Mouse (Mus musculus) stomach, postnatal 0 days (tissue): ENCODE results near the gene Ogdh. TPM values are rescaled to one million over a fixed set of nuclear protein-coding genes. Genes with fewer than 3 reads are reported as not detected.

Experiments
- ATAC-seq: fragments of 200-750 bp; cut with Nextera tagmentation; 2 replicates; pipeline ENCODE4 v1.8.0; 2017; ENCODE audit not compliant: low FRiP score, low TSS enrichment
- DNase-seq: peaks from one replicate; pipeline ENCODE4 v3.0.0-alpha.2; 2016; ENCODE audit warnings: low spot score
- H3K27ac ChIP-seq: fragments of 300-500 bp; sonication (generic); replicated peaks from 2 replicates; pipeline ENCODE4 v1.5.1; 2014; ENCODE audit warnings: mild to moderate bottlenecking, control low read depth
- H3K27me3 ChIP-seq: fragments of 300-500 bp; sonication (generic); 2 replicates; pipeline ENCODE4 v1.6.1; 2014; ENCODE audit warnings: low read length; ENCODE audit not compliant: control insufficient read depth, insufficient read depth
- H3K36me3 ChIP-seq: fragments of 300-500 bp; sonication (generic); 2 replicates; pipeline ENCODE4 v1.6.1; 2014; ENCODE audit warnings: low read length, mixed read lengths; ENCODE audit not compliant: control insufficient read depth, insufficient read depth
- H3K4me1 ChIP-seq: fragments of 300-500 bp; sonication (generic); replicated peaks from 2 replicates; pipeline ENCODE4 v1.6.1; 2014; ENCODE audit warnings: antibody characterized with exemption; ENCODE audit not compliant: control insufficient read depth, insufficient read depth
- H3K4me2 ChIP-seq: fragments of 300-500 bp; sonication (generic); replicated peaks from 2 replicates; pipeline ENCODE4 v1.6.1; 2014; ENCODE audit warnings: low read depth, mild to moderate bottlenecking, control low read depth, moderate library complexity
- H3K4me3 ChIP-seq: fragments of 300-500 bp; sonication (generic); 2 replicates; pipeline ENCODE4 v1.5.1; 2014; ENCODE audit warnings: low read depth, low read length, control low read depth
- H3K9ac ChIP-seq: fragments of 300-500 bp; sonication (generic); 2 replicates; pipeline ENCODE4 v1.6.1; 2014; ENCODE audit warnings: mild to moderate bottlenecking, low read length, control low read depth, mixed read lengths
- H3K9me3 ChIP-seq: fragments of 300-500 bp; sonication (generic); 2 replicates; pipeline ENCODE4 v1.6.1; 2016; ENCODE audit warnings: low read length; ENCODE audit not compliant: control insufficient read depth
- CTCF ChIP-seq: IDR thresholded peaks from 2 replicates; pipeline ENCODE4 v1.5.1; 2016; ENCODE audit warnings: antibody characterized with exemption, low read depth, mild to moderate bottlenecking, moderate library complexity
- EP300 ChIP-seq: optimal IDR thresholded peaks from 2 replicates; pipeline ENCODE3; 2016; ENCODE audit warnings: antibody characterized with exemption
- WGBS: fragments of 180-500 bp; shearing (Covaris S2); extraction: QIAGEN DNeasy Blood & Tissue Kit; methylation state at CpG from one replicate; pipeline ENCODE4 v1.1.7; 2014; 5-methylcytosine and 5-hydroxymethylcytosine counted together
- polyA plus RNA-seq: library from polyadenylated mRNA; unstranded; fragments of >200 nt; fragmentation: Nextera tagmentation; extraction: Ambion mirVana; gene quantifications from 2 replicates; pipeline ENCODE4 v1.2.1, GENCODE M21; 2015

The Ogdh gene
- polyA plus RNA-seq, 1 experiment from 2014 or later = 82.3 TPM

DNA sequence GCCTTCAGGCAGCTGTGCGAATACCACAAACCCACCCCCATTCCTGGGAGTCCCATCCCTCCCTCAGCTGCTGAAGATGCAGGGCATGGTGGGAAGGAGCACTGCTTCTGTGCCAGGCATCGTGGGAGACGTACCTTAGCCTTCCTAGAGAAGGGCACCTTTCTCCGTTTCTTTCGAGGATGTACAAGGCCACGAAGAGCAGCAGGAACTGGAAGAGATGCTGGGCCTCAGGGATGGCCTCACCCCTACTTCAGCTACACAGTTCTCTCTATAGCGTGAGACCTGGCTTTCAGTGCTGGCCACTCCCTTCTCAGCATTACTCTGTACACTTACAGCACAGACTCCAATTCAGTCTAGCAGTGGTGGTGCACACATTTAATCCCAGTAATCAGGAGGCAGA lies 32.0 kb upstream of the Ogdh start:
- DNase-seq (no peak), ATAC-seq (no peak)
- 93% methylated on average over 7 of the region's 7 CpGs for WGBS
- Histone ChIP-seq H3K27ac (no peak overlapping the region), H3K4me3 (no peak overlapping the region), H3K36me3 (peaks cover 38% of the 10 kb centered on the region), H3K9ac (no peak overlapping the region), H3K9me3 (no peaks in the 10 kb centered on the region), H3K27me3 (no peaks in the 10 kb centered on the region), H3K4me2 (no peak overlapping the region), H3K4me1 (no peaks in the 10 kb centered on the region)
- no peak for TF ChIP-seq CTCF

GRCm38 (mm10) chr11:6261434-6262082 lies 29.9 kb upstream of the Ogdh start:
- peak; percentile 34; the same call in 1 of the 2 replicates for ATAC-seq
- no peaks in the 10 kb centered on the region for H3K9me3 ChIP-seq
- no peak overlapping the region for H3K27ac ChIP-seq
- DNase-seq = peak; percentile 83
- no peaks in the 10 kb centered on the region for H3K27me3 ChIP-seq
- no peak overlapping the region for H3K4me3 ChIP-seq
- H3K9ac ChIP-seq = no peak overlapping the region
- 77% methylated on average over 10 of the region's 10 CpGs for WGBS
- peaks cover 51% of the 10 kb centered on the region for H3K36me3 ChIP-seq
- TF ChIP-seq EP300 (no peak), CTCF (peak; percentile 97)
- no peak overlapping the region for H3K4me2 ChIP-seq
- no peaks in the 10 kb centered on the region for H3K4me1 ChIP-seq

GRCm38 (mm10) chr11:6266621-6267020 lies 24.8 kb upstream of the Ogdh start:
- H3K4me3 ChIP-seq = peak overlapping the region; percentile 82
- 63% methylated on average over 9 of the region's 9 CpGs for WGBS
- peak overlapping the region; percentile 86 for H3K9ac ChIP-seq
- DNase-seq (no peak), ATAC-seq (no peak)
- no peak overlapping the region for H3K27ac ChIP-seq
- no peaks in the 10 kb centered on the region for H3K9me3 ChIP-seq
- H3K4me2 ChIP-seq = peak overlapping the region; percentile 86
- peaks cover 3% of the 10 kb centered on the region; the same call in 1 of the 2 replicates for H3K4me1 ChIP-seq
- H3K27me3 ChIP-seq = no peaks in the 10 kb centered on the region
- peaks cover 35% of the 10 kb centered on the region for H3K36me3 ChIP-seq
- TF ChIP-seq CTCF (no peak), EP300 (no peak)

GRCm38 (mm10) chr11:6267320-6268254 lies 23.8 kb upstream of the Ogdh start, which contains the start of gene Ddx56:
Gene Ddx56 (minus strand): TSS chr11:6267772.
- ATAC-seq = peak; percentile 97
- peak; percentile 92 for DNase-seq
- no peak for TF ChIP-seq EP300
- TF ChIP-seq CTCF = no peak
- peaks cover 3% of the 10 kb centered on the region; the same call in 1 of the 2 replicates for H3K4me1 ChIP-seq
- H3K9me3 ChIP-seq = no peaks in the 10 kb centered on the region
- peak within 1 kb of the TSS; percentile 82 for H3K4me3 ChIP-seq
- H3K4me2 ChIP-seq = peak within 1 kb of the TSS; percentile 86
- H3K27me3 ChIP-seq = no peaks in the 10 kb centered on the region
- H3K9ac ChIP-seq = peak within 1 kb of the TSS; percentile 86
- H3K36me3 ChIP-seq = peaks cover 28% of the 10 kb centered on the region
- WGBS = 3% methylated on average over 50 of the region's 50 CpGs
- H3K27ac ChIP-seq = peak within 1 kb of the TSS; percentile 96

DNA sequence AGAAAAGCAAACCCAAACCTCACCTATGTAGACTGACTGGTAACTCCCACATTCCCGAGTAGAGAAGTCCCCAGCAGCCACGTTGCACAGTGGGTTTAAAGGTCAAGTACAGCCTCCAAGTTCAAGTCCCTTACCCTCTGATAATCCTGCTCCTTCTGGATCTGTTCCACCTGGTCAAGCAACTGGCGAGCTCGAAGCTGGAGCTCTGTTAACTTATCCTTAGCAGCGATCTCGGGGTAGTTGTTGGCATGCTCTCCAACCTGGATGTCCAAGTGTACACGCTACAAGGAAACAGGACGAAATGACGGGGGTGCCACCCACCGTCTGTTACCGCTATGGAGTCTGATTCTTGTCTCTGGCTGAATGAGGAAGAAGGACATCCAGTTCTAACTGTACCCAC lies 17.8 kb upstream of the Ogdh start:
- WGBS = 33% methylated on average over 11 of the region's 11 CpGs
- TF ChIP-seq CTCF = no peak
- no peak for TF ChIP-seq EP300
- H3K36me3 ChIP-seq = peaks cover 5% of the 10 kb centered on the region; the same call in 1 of the 2 replicates
- peak overlapping the region; percentile 56; the same call in 1 of the 2 replicates for H3K27ac ChIP-seq
- H3K4me1 ChIP-seq = peaks cover 5% of the 10 kb centered on the region; the same call in 1 of the 2 replicates
- peak overlapping the region; percentile 87; the same call in 1 of the 2 replicates for H3K9ac ChIP-seq
- DNase-seq = peak; percentile 39
- no peaks in the 10 kb centered on the region for H3K27me3 ChIP-seq
- ATAC-seq = peak; percentile 33; the same call in 1 of the 2 replicates
- H3K9me3 ChIP-seq = no peaks in the 10 kb centered on the region
- peak overlapping the region; percentile 84 for H3K4me3 ChIP-seq
- H3K4me2 ChIP-seq = peak overlapping the region; percentile 92
